Mouse (Mus musculus) lung, embryonic 14.5 days (tissue): ENCODE results near the gene Zfyve26. TPM values are rescaled to one million over a fixed set of nuclear protein-coding genes. Genes with fewer than 3 reads are reported as not detected.

Source experiments
- ATAC-seq: fragments of 200-750 bp; cut with Nextera tagmentation; 2 replicates; pipeline ENCODE4 v1.8.0; 2017; ENCODE audit warnings: mild to moderate bottlenecking, moderate TSS enrichment, moderate library complexity; ENCODE audit not compliant: insufficient read depth
- DNase-seq: peaks from one replicate; pipeline ENCODE4 v3.0.0-alpha.2; 2015
- H3K27ac ChIP-seq: fragments of 300-500 bp; sonication (generic); 2 replicates; pipeline ENCODE4 v1.5.1; 2014; ENCODE audit warnings: low read depth, mild to moderate bottlenecking, moderate library complexity
- H3K27me3 ChIP-seq: fragments of 300-500 bp; sonication (generic); 2 replicates; pipeline ENCODE4 v1.6.1; 2014; ENCODE audit warnings: low read length, control low read depth; ENCODE audit not compliant: insufficient read depth
- H3K36me3 ChIP-seq: fragments of 300-500 bp; sonication (generic); 2 replicates; pipeline ENCODE4 v1.6.1; 2014; ENCODE audit warnings: control low read depth; ENCODE audit not compliant: insufficient read depth
- H3K4me1 ChIP-seq: fragments of 300-500 bp; sonication (generic); 2 replicates; pipeline ENCODE4 v1.6.1; 2014; ENCODE audit warnings: antibody characterized with exemption, control low read depth; ENCODE audit not compliant: insufficient read depth
- H3K4me2 ChIP-seq: fragments of 300-500 bp; sonication (generic); 2 replicates; pipeline ENCODE4 v1.6.1; 2014; ENCODE audit warnings: mild to moderate bottlenecking
- H3K4me3 ChIP-seq: fragments of 300-500 bp; sonication (generic); 2 replicates; pipeline ENCODE4 v1.5.1; 2014; ENCODE audit warnings: low read depth, low read length
- H3K9ac ChIP-seq: fragments of 300-500 bp; sonication (generic); 2 replicates; pipeline ENCODE4 v1.6.1; 2014
- H3K9me3 ChIP-seq: fragments of 300-500 bp; sonication (generic); 2 replicates; pipeline ENCODE4 v1.6.1; 2016; ENCODE audit warnings: low read depth, low read length, control low read depth
- CTCF ChIP-seq: IDR thresholded peaks from 2 replicates; pipeline ENCODE4 v1.5.1; 2016; ENCODE audit warnings: antibody characterized with exemption, low read depth
- WGBS: fragments of 180-500 bp; shearing (Covaris S2); extraction: QIAGEN DNeasy Blood & Tissue Kit; methylation state at CpG from one replicate; pipeline ENCODE4 v1.1.7; 2014; 5-methylcytosine and 5-hydroxymethylcytosine counted together
- polyA plus RNA-seq: library from polyadenylated mRNA; unstranded; fragments of >200 nt; fragmentation: Nextera tagmentation; extraction: Ambion mirVana; gene quantifications from 2 replicates; pipeline ENCODE4 v1.2.1, GENCODE M21; 2014

The Zfyve26 gene
- polyA plus RNA-seq, 1 experiment from 2014 or later, result 16.5 TPM

- H3K9ac ChIP-seq, result no peak overlapping the region
- no peaks in the 10 kb centered on the region for H3K27me3 ChIP-seq
- ATAC-seq, result no peak
- 65% methylated on average over 9 of the region's 9 CpGs for WGBS
- no peak overlapping the region for H3K4me2 ChIP-seq
- peak; percentile 75 for DNase-seq
- H3K36me3 ChIP-seq, result no peaks in the 10 kb centered on the region
- no peak overlapping the region for H3K27ac ChIP-seq
- H3K4me1 ChIP-seq, result no peaks in the 10 kb centered on the region
- no peak overlapping the region for H3K4me3 ChIP-seq
- no peaks in the 10 kb centered on the region for H3K9me3 ChIP-seq
- TF ChIP-seq CTCF, result no peak
These were observed 5.7 kb upstream of the Zfyve26 start for GRCm38 (mm10) chr12:79301802-79302201.

GRCm38 (mm10) chr12:79297884-79298636, 2.0 kb upstream of the Zfyve26 start:
- peaks cover 9% of the 10 kb centered on the region; the same call in 1 of the 2 replicates for H3K36me3 ChIP-seq
- 11% methylated on average over 15 of the region's 15 CpGs for WGBS
- no peak for DNase-seq

GRCm38 (mm10) chr12:79297121-79297576, 1.0 kb upstream of the Zfyve26 start, which contains the start of gene Rad51b:
Gene Rad51b (plus strand): TSS chr12:79297282.
- Histone ChIP-seq H3K27me3 (no peaks in the 10 kb centered on the region), H3K27ac (peak within 1 kb of the TSS; percentile 70; the same call in 1 of the 2 replicates), H3K9me3 (no peaks in the 10 kb centered on the region), H3K4me2 (peak within 1 kb of the TSS; percentile 81), H3K36me3 (peaks cover 9% of the 10 kb centered on the region; the same call in 1 of the 2 replicates), H3K9ac (peak within 1 kb of the TSS; percentile 69), H3K4me3 (peak within 1 kb of the TSS; percentile 73), H3K4me1 (no peaks in the 10 kb centered on the region)
- ATAC-seq, result peak; percentile 77
- TF ChIP-seq CTCF, result no peak
- DNase-seq, result peak; percentile 95
- under 1% methylated on average over 21 of the region's 21 CpGs for WGBS

More at GRCm38 (mm10) chr12:79297884-79298636, 2.0 kb upstream of the Zfyve26 start:
- peak overlapping the region; percentile 81 for H3K4me2 ChIP-seq
- TF ChIP-seq CTCF, result no peak
- no peak for ATAC-seq
- no peaks in the 10 kb centered on the region for H3K4me1 ChIP-seq
- no peaks in the 10 kb centered on the region for H3K9me3 ChIP-seq
- H3K9ac ChIP-seq, result peak overlapping the region; percentile 55
- no peaks in the 10 kb centered on the region for H3K27me3 ChIP-seq
- H3K27ac ChIP-seq, result no peak overlapping the region
- H3K4me3 ChIP-seq, result peak overlapping the region; percentile 73

- H3K27me3 ChIP-seq, result no peaks in the 10 kb centered on the region
- DNase-seq, result no peak
- no peak for TF ChIP-seq CTCF
- no peak overlapping the region for H3K27ac ChIP-seq
- H3K4me2 ChIP-seq, result no peak overlapping the region
- WGBS, result 78% methylated on average over 6 of the region's 6 CpGs
- no peak overlapping the region for H3K4me3 ChIP-seq
- H3K9me3 ChIP-seq, result no peaks in the 10 kb centered on the region
- H3K36me3 ChIP-seq, result peaks cover 16% of the 10 kb centered on the region
- no peak overlapping the region for H3K9ac ChIP-seq
- no peaks in the 10 kb centered on the region for H3K4me1 ChIP-seq
- no peak for ATAC-seq
These were observed 3.2 kb downstream of the Zfyve26 start for GRCm38 (mm10) chr12:79292874-79293273.

- Histone ChIP-seq H3K27me3 (no peaks in the 10 kb centered on the region), H3K9me3 (no peaks in the 10 kb centered on the region), H3K4me1 (no peaks in the 10 kb centered on the region), H3K36me3 (peaks cover 89% of the 10 kb centered on the region), H3K4me3 (no peak overlapping the region), H3K4me2 (no peak overlapping the region), H3K27ac (no peak overlapping the region), H3K9ac (no peak overlapping the region)
- ATAC-seq, result no peak
- no peak for DNase-seq
- no peak for TF ChIP-seq CTCF
- WGBS, result 87% methylated on average over 8 of the region's 8 CpGs
These were observed 13.5 kb downstream of the Zfyve26 start for GRCm38 (mm10) chr12:79282595-79282994.

- H3K9me3 ChIP-seq, result no peaks in the 10 kb centered on the region
- no peak for ATAC-seq
- no peaks in the 10 kb centered on the region for H3K27me3 ChIP-seq
- no peak for TF ChIP-seq CTCF
- peaks cover 88% of the 10 kb centered on the region for H3K36me3 ChIP-seq
- no peak overlapping the region for H3K9ac ChIP-seq
- H3K4me1 ChIP-seq, result no peaks in the 10 kb centered on the region
- no peak overlapping the region for H3K4me2 ChIP-seq
- no peak for DNase-seq
- WGBS, result 86% methylated on average over 13 of the region's 13 CpGs
- H3K4me3 ChIP-seq, result no peak overlapping the region
- H3K27ac ChIP-seq, result no peak overlapping the region
These were observed 16.5 kb downstream of the Zfyve26 start for GRCm38 (mm10) chr12:79279513-79280115.

- ATAC-seq (no peak), DNase-seq (no peak)
- H3K4me1 ChIP-seq, result no peaks in the 10 kb centered on the region
- no peaks in the 10 kb centered on the region for H3K27me3 ChIP-seq
- no peak overlapping the region for H3K4me3 ChIP-seq
- no peak overlapping the region for H3K9ac ChIP-seq
- peaks cover 85% of the 10 kb centered on the region for H3K36me3 ChIP-seq
- H3K4me2 ChIP-seq, result no peak overlapping the region
- no peak overlapping the region for H3K27ac ChIP-seq
- 77% methylated on average over 4 of the region's 4 CpGs for WGBS
- no peak for TF ChIP-seq CTCF
- H3K9me3 ChIP-seq, result no peaks in the 10 kb centered on the region
These were observed 23.5 kb downstream of the Zfyve26 start for GRCm38 (mm10) chr12:79272604-79273003.
